Mouse (Mus musculus) left cerebral cortex, postnatal 10 days (tissue): Measurements from ENCODE around the gene 1700013G24Rik. TPM values are rescaled to one million over a fixed set of nuclear protein-coding genes. Genes with fewer than 3 reads are reported as not detected.
A peak's percentile ranks its signal among the peaks of the same experiment; 100 is the strongest.

ENCODE experiments used
- DNase-seq, 2 experiments: peaks; one replicate each; pipeline ENCODE4 v3.0.0; 2021 to 2022; ENCODE audit warnings: low spot score in 2 of 2, mixed read lengths in 1 of 2; ENCODE audit errors: extremely low spot score in 1 of 2
- intact Hi-C: fragments of 180-260 bp; cut with DNase I; formaldehyde crosslinking; loops from one replicate; pipeline ENCODE4 v1.15.1; 2025
- total RNA-seq, 2 experiments: library from RNA; stranded (reverse); gene quantifications; 2 replicates each; pipeline ENCODE4 v1.2.3; 2021

The 1700013G24Rik gene
- total RNA-seq, 2 experiments from 2014 or later, result not detected

DNA sequence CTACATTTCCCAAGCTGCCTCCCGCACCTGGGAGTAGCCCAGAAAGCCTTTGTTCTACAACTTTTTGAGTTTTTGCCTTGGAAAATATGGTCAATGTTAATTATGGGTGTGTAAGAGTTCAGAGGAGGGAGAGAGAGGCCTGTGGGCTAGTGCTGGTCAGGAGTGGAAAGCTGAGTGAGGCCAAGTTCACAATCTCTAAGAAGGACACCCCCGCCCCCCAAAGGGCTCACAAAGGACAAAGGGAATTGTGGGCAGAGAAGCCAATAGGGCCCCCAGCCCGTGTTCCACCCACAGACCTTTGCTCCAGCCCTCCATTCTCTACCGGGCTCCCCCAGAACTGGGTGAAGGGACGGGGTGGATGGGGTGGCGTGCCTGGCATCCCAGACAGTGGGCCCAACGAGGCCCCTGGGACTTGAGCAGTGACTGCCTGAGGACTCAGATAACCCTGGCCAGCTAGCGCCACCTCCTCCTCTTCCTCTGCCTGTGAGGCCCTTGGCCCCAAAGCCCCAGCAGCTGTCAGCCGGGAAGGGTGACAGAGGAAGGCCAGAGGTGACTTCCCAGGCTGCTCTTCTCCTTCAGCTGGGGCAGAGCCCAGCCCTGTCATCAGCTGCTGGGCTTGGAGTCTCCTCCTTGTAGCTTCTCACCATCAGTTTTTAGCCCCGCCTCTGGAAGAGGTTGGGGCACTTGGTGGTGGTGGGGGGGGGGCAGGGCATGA, 34.4 kb downstream of the 1700013G24Rik start:
- DNase-seq, result peak in 1 of 2 experiments; percentile 70
- intact Hi-C loops, result no loop called here

DNA sequence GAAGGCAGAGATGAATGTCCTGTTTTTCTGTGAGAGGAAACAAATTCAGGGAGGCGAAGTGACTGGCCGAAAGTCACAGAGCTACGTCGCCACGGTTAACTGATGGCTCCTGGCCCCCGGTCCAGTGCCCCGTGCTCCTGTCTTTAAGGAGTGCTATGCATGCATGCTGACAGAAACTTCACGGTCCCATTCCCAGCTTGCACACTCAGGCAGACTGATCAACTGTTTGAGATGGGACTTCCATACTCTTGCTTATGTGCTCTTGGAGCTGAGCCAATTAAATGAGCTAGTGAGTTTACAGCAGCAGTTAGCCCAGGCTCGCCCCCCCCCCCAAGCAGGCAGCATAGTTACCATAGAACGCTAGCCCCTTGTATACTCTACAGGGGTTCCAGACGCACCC, 35.0 kb downstream of the 1700013G24Rik start:
- no peak for DNase-seq
- intact Hi-C loops, result no loop called here

DNA sequence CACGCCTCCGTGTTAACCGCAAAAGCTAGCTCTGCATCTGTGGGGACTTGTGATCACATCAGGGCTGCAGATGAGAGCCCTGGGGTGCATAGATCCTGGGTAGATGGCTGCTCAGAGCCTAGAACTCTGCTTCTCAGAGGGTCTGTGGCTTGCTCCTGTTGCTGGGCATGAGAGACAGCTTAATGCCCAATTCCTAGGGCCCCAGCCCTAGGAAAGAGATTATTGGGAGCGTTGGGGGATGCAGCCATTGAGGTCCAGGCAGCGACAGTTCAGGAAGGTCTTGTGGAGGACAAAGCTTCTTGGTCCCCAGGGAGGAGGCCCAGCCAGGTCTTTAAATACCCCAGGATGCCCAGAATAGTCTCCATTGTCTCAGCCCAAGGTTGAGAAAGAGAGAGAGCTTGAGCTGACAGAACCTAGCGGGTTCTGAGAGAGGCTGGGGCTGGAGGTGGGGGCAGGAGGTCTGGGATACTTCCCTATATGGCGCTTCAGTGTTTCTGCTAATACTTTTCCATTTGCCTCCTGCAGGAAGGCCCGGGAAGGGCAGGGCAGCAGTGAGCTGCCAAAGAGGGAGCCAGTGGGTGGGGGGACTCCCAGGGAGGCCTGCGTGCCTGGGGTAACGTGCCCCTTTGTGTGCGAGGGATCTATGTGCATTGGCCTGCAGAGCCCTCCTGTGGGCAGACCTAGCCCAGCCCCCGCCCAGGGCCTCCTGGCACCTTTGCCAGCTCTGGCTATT, 35.7 kb downstream of the 1700013G24Rik start:
- intact Hi-C loops, result no loop called here
- DNase-seq, result peak in 1 of 2 experiments; percentile 71

DNA sequence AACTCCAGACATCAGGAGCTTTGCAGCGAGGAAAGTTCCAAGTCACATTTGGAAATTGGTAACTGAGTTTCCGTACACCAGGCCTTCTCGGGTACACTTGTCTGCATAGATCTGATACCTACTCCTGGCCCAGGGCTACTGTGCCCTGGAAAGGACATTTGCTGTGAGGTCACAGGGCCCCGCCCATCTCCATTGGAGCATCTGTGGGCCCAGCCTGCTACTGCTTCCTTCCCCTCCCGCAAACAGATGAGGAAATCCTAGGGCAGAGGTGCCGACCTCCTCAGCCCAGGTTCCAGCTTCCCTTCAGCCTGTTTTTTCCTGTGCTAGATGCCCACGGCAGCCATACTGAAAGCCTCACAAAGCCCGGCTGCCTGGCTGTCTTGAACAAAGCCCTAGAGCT, 36.9 kb downstream of the 1700013G24Rik start:
- DNase-seq, result no peak
- intact Hi-C loops, result no loop called here

DNA sequence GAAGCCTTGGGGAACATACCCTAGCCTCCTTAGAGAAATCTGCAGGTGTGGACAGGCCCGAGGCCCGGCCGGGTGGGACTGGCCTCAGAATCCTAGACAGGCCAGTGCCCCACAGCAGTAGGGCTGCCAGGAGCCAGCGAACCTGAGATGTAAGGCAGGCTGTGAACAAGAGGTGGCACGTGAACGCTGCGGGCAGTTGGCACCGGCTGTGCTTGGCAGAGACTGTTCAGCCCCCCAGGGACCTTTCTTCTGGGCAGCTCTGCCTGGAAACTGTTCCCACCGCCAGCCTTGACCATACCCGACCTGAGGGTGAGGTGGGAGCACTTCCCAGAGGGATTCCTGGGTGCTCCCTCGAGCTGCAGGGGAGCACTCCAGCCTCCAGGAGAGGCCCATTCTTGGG, 39.5 kb downstream of the 1700013G24Rik start:
- no peak for DNase-seq
- intact Hi-C loops, result no loop called here

DNA sequence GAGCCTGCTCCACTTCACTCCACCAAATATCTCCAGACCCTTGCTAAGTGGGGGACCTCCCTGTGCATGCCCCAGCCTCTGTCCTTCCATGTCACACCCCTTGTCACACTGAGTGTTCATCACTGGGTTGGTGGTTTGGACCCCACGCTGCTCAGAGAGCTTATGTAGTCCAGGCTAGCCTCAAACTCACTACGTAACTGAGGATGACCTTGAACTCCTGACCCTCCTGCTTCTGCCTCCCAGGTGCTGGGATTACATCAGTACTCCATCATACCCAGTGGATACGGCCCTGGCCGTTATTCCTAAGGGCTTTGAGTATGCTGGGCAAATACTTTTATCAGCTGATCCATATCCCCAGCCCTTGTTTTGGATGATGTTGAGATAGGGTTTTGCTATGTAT, 40.1 kb downstream of the 1700013G24Rik start:
- intact Hi-C loops, result no loop called here
- no peak for DNase-seq

DNA sequence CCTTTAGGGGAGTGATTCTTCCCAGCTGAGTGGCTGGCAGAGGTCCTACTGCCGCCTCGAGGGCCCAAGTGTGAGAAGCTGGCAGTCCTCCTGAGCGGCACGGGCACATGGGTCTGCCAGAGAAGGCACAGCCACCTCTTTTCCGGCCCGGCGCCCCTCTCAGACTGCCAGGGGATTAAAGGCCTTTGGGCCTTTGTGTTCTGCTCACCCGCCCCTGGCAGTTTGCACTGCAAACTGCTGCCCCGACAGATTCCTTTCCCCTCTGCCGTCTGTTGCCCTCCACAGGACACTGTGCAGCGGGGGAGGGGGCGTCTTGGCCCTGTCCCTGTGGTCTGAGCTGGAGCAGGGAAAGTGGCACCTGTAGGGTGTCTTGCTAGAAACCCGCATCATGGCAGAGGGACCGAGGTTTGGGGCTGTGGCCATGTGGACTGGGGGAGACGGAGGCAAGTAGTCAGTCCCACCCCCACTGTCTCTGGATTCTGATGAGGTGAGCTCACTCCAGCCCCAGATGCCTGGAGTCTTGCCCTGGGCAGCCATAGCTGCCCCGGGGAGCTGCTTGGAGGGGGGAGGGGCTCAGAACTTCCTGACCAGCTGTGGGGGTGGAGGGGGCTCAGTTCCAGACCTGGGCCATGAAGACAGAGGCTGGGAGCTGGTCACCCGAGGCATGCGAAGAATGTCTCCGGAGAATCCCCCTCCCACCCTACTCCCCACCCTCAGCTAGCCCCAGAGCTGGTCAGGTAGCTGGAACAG, 41.8 kb downstream of the 1700013G24Rik start:
- peak in 1 of 2 experiments; percentile 65 for DNase-seq
- intact Hi-C loops, result no loop called here

DNA sequence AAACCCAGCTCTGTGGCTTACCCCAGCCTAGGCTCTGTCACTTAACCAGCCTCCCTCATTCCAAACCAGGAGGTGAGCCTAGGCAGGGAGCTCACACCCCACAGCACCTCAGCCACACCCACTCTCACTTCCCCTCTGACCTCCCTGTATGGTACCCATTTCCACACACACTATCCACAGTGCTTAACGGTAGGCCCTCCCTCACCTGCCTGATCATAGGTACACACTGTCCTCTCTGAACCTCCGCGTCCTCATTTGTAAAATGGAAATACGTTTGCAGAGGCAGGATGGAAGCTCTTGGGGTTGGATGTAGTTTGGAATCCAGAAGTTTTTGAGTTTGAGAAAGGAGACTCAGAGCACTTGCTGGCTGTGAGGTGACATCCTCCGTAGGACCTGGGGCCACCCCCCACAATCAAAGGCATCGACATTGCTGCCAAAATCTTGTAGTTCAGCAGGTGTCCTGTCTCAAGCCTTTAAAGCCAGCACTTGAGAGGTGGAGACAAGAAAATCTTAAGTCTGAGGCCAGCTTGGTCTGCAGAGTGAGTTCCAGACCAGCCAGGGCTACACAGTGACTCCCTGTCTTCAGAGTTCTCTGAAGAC, 42.5 kb downstream of the 1700013G24Rik start:
- DNase-seq, result no peak
- intact Hi-C loops, result no loop called here

DNA sequence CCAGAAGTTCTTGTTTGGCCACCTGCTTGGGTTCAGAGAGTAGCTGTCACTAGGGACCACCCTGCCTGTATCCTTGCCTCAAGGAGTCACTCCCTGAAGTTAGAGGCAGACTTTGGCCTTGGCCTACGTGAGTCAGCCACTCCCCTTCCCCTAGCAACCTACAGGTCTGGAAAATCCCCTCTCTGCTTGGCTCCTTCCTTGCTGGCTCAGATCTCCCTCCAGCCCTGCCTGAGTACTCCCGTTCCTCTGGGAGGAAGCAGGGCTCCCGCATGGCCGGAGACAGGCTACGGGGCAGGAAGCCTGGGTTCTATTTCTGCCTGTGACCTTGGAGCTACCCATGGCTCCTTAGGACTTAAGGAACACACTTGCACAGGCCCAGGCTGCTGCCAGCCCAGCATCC, 44.3 kb downstream of the 1700013G24Rik start:
- peak in 1 of 2 experiments; percentile 78 for DNase-seq
- intact Hi-C loops, result no loop called here

DNA sequence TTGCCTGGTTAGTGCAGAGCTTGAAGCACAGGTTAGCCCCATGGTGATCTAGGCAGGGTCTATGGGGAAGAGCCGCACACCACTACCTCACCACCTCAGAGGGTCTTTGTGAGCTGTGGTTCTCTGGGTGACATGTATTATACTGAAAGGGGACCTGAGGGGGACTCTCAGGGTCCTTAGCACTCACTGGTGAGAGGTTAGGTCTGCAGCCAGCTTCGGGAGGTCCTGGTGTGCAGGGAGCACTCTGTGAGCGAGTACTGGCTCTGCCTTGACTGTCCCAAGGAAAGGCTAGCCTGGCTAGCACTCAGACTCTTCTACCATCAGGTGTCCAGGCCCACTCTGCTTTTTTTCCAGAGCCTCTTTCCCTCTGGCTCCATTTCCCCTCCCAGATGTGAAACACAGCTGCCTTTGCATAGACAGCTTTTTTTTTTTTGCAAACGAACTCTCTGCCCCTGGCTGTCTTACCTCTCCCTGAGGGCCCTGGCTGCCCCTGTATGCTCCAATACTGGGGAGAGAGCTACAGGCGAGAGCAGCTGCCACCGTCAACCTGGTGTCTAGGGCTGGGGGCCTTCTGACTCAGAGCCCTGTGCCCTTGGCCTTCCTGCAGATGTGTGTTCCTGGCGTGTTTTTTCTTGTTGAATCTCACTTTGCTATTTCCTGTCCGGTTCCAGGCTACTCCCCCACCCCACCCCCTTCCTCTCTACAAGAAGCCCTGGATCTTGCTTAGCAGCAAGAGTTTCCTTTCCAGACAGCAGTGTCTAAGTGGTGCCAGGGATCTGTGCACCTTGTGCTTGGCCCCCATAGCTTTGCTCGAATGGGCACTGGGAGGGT, 45.0 kb downstream of the 1700013G24Rik start:
- DNase-seq, result peak in 1 of 2 experiments; percentile 80
- intact Hi-C loops, result no loop called here

DNA sequence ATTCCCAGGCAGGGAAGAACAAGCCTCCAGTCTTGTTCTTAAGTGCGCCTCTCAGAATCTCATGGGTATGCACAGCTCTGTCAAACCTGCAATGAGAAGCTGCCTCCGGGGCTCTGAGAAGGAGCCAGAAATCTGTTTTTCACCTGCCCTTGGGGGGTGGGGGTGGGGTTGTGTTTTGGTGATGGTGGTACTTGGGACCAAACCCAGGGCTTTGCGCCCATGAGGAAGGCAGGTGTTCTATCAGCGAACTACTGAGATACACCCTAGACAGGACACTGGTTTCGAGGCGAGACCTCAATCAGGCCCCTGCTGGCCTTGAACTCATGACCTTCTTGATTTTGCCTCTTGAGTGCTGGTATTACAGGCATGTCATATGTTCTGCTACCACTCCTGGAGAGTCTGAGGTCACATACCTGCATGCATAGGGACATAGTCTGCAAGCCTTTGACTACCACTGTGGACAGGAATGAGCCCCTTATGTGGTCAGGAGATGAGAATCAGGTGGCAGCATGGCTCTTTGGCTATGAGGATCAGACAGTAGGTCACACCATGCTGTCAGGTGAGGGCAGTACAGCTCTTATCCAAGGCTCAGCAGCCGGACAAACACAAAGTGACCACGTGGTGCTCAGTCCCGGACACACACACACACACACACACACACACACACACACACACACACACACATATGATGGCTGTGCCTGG, 45.9 kb downstream of the 1700013G24Rik start:
- DNase-seq, result no peak
- intact Hi-C loops, result no loop called here

DNA sequence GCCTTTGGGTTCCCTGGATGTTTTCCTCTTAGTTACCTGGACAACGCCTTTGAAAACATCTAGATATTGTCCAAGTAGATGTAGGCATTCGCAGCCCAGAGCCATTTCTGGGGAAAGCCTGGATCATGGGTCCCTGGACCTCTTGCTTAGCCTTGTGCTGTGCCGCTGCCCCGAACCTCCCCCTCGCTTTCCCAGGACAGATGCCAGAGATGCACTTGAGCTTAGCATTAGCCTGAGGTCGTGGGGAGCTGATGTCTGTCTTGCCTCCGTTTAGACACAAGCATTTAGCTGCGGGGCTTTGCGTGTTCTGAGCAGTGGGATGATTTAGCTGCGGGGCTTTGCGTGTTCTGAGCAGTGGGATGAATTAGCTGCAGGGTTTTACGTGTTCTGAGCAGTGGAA, 47.1 kb downstream of the 1700013G24Rik start:
- no peak for DNase-seq
- intact Hi-C loops, result no loop called here

DNA sequence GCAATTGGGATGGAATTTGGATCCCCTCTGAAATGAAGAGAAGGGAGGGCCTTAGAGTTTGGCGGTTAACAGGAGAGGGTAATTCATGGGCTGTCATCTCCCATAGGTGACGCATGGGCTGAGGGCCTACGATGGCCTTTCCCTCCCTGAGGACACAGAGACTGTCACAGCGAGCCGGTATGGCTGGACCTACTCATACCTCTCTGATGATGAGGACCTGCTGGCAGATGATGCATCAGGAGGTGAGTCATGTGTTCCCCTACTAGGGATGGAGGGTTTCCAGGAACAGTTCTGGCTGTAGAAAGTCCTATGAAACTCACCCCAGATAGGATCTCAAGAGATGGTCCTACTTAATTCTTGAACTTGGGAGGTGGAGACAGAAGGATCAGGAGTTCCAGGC, 47.9 kb downstream of the 1700013G24Rik start:
- DNase-seq, result no peak
- intact Hi-C loops, result no loop called here

DNA sequence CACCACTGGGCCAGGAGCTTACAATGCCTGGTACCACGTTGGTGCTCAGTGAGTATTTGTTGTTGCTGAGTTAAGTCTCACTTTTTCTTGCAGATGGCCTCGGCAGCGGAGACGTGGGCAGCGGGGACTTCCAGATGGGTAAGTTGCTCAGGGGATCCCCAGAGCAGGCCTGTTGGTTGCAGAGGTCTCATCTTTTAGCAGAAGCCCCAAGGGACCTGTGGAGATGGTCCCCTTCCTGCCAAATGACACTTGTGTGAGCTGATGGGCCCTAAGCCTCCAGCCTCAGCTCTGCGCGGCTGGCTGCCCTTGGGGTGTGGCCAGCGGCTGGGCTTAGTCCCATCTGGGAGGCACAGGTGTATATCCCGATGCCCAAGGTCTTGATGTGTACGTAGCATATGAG, 49.1 kb downstream of the 1700013G24Rik start:
- DNase-seq, result no peak
- intact Hi-C loops, result no loop called here

DNA sequence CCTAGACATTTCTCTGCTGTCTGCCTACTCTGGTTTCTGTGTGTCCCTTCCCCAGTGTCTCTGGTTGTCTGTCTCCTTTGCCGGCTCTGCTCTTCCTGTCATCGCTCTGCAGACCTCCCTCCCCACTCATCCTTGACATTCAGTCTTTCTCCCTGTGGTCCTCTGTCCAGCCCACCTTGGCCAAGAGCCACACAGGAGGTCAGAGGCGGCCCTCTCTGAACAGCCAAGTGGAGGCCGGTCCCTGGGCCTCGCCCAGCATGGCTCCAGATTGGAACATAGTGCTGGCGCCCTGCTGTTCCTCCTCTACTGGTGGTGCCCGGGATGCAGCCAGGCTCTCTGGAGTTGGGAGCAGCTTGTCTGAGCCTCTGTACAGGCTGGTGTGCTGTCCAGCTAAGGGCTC, 49.7 kb downstream of the 1700013G24Rik start:
- intact Hi-C loops, result no loop called here
- DNase-seq, result no peak

DNA sequence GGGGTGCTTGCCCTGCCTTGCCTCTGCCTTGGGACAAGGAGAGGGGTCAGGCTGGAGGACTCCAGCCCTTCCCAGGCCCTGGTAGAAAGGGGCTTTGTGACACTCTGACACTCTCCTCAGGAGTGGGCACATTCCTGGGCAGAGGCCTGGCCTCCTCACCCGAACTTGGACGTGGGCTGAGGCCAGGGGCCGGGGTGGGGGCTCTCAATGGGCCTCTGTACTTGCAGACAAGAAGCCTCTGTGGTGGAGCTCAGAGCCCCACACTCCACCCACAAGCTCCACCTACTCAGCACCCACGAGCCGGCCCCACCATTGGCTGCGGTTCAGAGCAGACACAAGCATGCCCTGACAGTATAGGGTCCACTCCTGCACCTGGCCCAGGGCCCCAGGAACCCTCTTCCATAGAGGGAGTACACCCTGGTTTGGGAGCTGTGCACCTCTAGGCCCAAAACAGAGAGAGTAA, 50.5 kb downstream of the 1700013G24Rik start:
- intact Hi-C loops, result no loop called here
- DNase-seq, result no peak
